Mouse (Mus musculus): ENCODE data around the gene Slc6a21. TPM values are rescaled to one million over a fixed set of nuclear protein-coding genes. Genes with fewer than 3 reads are reported as not detected.
A peak's percentile ranks its signal among the peaks of the same experiment; 100 is the strongest.

Gene Slc6a21
- polyA plus RNA-seq, 1 experiment, result 0.43 TPM

- H3K27me3 ChIP-seq (ENCODE audit: control insufficient read depth, insufficient read depth, low read length), result no peaks in the 10 kb centered on the region
- no peak overlapping the region for H3K4me3 ChIP-seq (ENCODE audit: extremely low read depth, insufficient read depth, insufficient read length)
- no peak for DNase-seq (ENCODE audit: low read depth in 1 of 2, low spot score in 2 of 2)
- no peaks in the 10 kb centered on the region for H3K36me3 ChIP-seq (ENCODE audit: control insufficient read depth, insufficient read depth, low read length)
- no peaks in the 10 kb centered on the region for H3K4me1 ChIP-seq (ENCODE audit: control insufficient read depth, insufficient read depth, insufficient read length)
- TF ChIP-seq CTCF (IDR thresholded peaks at IDR 0.05; ENCODE audit: extremely low read depth, insufficient read depth, insufficient read length, insufficient replicate concordance) (no peak), POLR2A (IDR thresholded peaks at IDR 0.05; ENCODE audit: low read depth, low read length) (no peak)
- 77% methylated on average over 1 of the region's 1 CpGs for WGBS
- H3K27ac ChIP-seq (ENCODE audit: insufficient read depth, low read length), result no peak overlapping the region
These were observed 11.8 kb upstream of the Slc6a21 start for GRCm38 (mm10) chr7:45265518-45265917.

- 79% methylated on average over 10 of the region's 10 CpGs for WGBS
- no peaks in the 10 kb centered on the region for H3K36me3 ChIP-seq (ENCODE audit: control insufficient read depth, insufficient read depth, low read length)
- H3K4me3 ChIP-seq (ENCODE audit: extremely low read depth, insufficient read depth, insufficient read length), result no peak overlapping the region
- H3K4me1 ChIP-seq (ENCODE audit: control insufficient read depth, insufficient read depth, insufficient read length), result peaks cover 8% of the 10 kb centered on the region
- H3K27me3 ChIP-seq (ENCODE audit: control insufficient read depth, insufficient read depth, low read length), result no peaks in the 10 kb centered on the region
- no peak for TF ChIP-seq CTCF (IDR thresholded peaks at IDR 0.05; ENCODE audit: extremely low read depth, insufficient read depth, insufficient read length, insufficient replicate concordance)
- TF ChIP-seq POLR2A (IDR thresholded peaks at IDR 0.05; ENCODE audit: low read depth, low read length), result no peak
- no peak for DNase-seq (ENCODE audit: low read depth in 1 of 2, low spot score in 2 of 2)
- no peak overlapping the region for H3K27ac ChIP-seq (ENCODE audit: insufficient read depth, low read length)
These were observed 4.4 kb upstream of the Slc6a21 start for GRCm38 (mm10) chr7:45272786-45273412.

GRCm38 (mm10) chr7:45273672-45274071 is 3.6 kb upstream of the Slc6a21 start:
- peaks cover 8% of the 10 kb centered on the region for H3K4me1 ChIP-seq (ENCODE audit: control insufficient read depth, insufficient read depth, insufficient read length)
- no peak for TF ChIP-seq POLR2A (IDR thresholded peaks at IDR 0.05; ENCODE audit: low read depth, low read length)
- no peak for TF ChIP-seq CTCF (IDR thresholded peaks at IDR 0.05; ENCODE audit: extremely low read depth, insufficient read depth, insufficient read length, insufficient replicate concordance)
- no peaks in the 10 kb centered on the region for H3K36me3 ChIP-seq (ENCODE audit: control insufficient read depth, insufficient read depth, low read length)
- H3K4me3 ChIP-seq (ENCODE audit: extremely low read depth, insufficient read depth, insufficient read length), result no peak overlapping the region
- WGBS, result 86% methylated on average over 8 of the region's 8 CpGs
- no peak overlapping the region for H3K27ac ChIP-seq (ENCODE audit: insufficient read depth, low read length)
- DNase-seq (ENCODE audit: low read depth in 1 of 2, low spot score in 2 of 2), result no peak
- no peaks in the 10 kb centered on the region for H3K27me3 ChIP-seq (ENCODE audit: control insufficient read depth, insufficient read depth, low read length)

- no peaks in the 10 kb centered on the region for H3K4me1 ChIP-seq (ENCODE audit: control insufficient read depth, insufficient read depth, insufficient read length)
These were observed 9.2 kb downstream of the Slc6a21 start for GRCm38 (mm10) chr7:45286486-45286885.

GRCm38 (mm10) chr7:45296626-45297025 is 19.3 kb downstream of the Slc6a21 start:
- 88% methylated on average over 1 of the region's 1 CpGs for WGBS
- Histone ChIP-seq H3K27ac (ENCODE audit: insufficient read depth, low read length) (no peak overlapping the region), H3K27me3 (ENCODE audit: control insufficient read depth, insufficient read depth, low read length) (no peaks in the 10 kb centered on the region), H3K36me3 (ENCODE audit: control insufficient read depth, insufficient read depth, low read length) (no peaks in the 10 kb centered on the region), H3K4me1 (ENCODE audit: control insufficient read depth, insufficient read depth, insufficient read length) (no peaks in the 10 kb centered on the region), H3K4me3 (ENCODE audit: extremely low read depth, insufficient read depth, insufficient read length) (no peak overlapping the region)
- DNase-seq (ENCODE audit: low read depth in 1 of 2, low spot score in 2 of 2), result no peak
- no peak for TF ChIP-seq CTCF (IDR thresholded peaks at IDR 0.05; ENCODE audit: extremely low read depth, insufficient read depth, insufficient read length, insufficient replicate concordance)
- TF ChIP-seq POLR2A (IDR thresholded peaks at IDR 0.05; ENCODE audit: low read depth, low read length), result no peak

More at GRCm38 (mm10) chr7:45286486-45286885, 9.2 kb downstream of the Slc6a21 start:
- Histone ChIP-seq H3K27me3 (ENCODE audit: control insufficient read depth, insufficient read depth, low read length) (no peaks in the 10 kb centered on the region), H3K36me3 (ENCODE audit: control insufficient read depth, insufficient read depth, low read length) (no peaks in the 10 kb centered on the region), H3K4me3 (ENCODE audit: extremely low read depth, insufficient read depth, insufficient read length) (no peak overlapping the region), H3K27ac (ENCODE audit: insufficient read depth, low read length) (no peak overlapping the region)
- DNase-seq (ENCODE audit: low read depth in 1 of 2, low spot score in 2 of 2), result no peak
- TF ChIP-seq POLR2A (IDR thresholded peaks at IDR 0.05; ENCODE audit: low read depth, low read length) (no peak), CTCF (IDR thresholded peaks at IDR 0.05; ENCODE audit: extremely low read depth, insufficient read depth, insufficient read length, insufficient replicate concordance) (no peak)
- WGBS, result 89% methylated on average over 13 of the region's 13 CpGs

- no peak for DNase-seq (ENCODE audit: low read depth in 1 of 2, low spot score in 2 of 2)
These were observed 20.2 kb downstream of the Slc6a21 start for GRCm38 (mm10) chr7:45297563-45297962.

GRCm38 (mm10) chr7:45299752-45300151 is 22.4 kb downstream of the Slc6a21 start:
- no peaks in the 10 kb centered on the region for H3K4me1 ChIP-seq (ENCODE audit: control insufficient read depth, insufficient read depth, insufficient read length)
- no peaks in the 10 kb centered on the region for H3K27me3 ChIP-seq (ENCODE audit: control insufficient read depth, insufficient read depth, low read length)
- TF ChIP-seq POLR2A (IDR thresholded peaks at IDR 0.05; ENCODE audit: low read depth, low read length) (no peak), CTCF (IDR thresholded peaks at IDR 0.05; ENCODE audit: extremely low read depth, insufficient read depth, insufficient read length, insufficient replicate concordance) (peak; percentile 73; the same call in 1 of the 2 replicates)
- no peaks in the 10 kb centered on the region for H3K36me3 ChIP-seq (ENCODE audit: control insufficient read depth, insufficient read depth, low read length)
- no peak overlapping the region for H3K4me3 ChIP-seq (ENCODE audit: extremely low read depth, insufficient read depth, insufficient read length)
- peak; percentile 68 to 69 for DNase-seq (ENCODE audit: low read depth in 1 of 2, low spot score in 2 of 2)
- WGBS, result 5% methylated on average over 5 of the region's 5 CpGs
- no peak overlapping the region for H3K27ac ChIP-seq (ENCODE audit: insufficient read depth, low read length)

More at GRCm38 (mm10) chr7:45297563-45297962, 20.2 kb downstream of the Slc6a21 start:
- no peaks in the 10 kb centered on the region for H3K27me3 ChIP-seq (ENCODE audit: control insufficient read depth, insufficient read depth, low read length)
- WGBS, result 74% methylated on average over 3 of the region's 3 CpGs
- no peak overlapping the region for H3K27ac ChIP-seq (ENCODE audit: insufficient read depth, low read length)
- H3K36me3 ChIP-seq (ENCODE audit: control insufficient read depth, insufficient read depth, low read length), result no peaks in the 10 kb centered on the region
- TF ChIP-seq POLR2A (IDR thresholded peaks at IDR 0.05; ENCODE audit: low read depth, low read length), result no peak
- H3K4me3 ChIP-seq (ENCODE audit: extremely low read depth, insufficient read depth, insufficient read length), result no peak overlapping the region
- no peaks in the 10 kb centered on the region for H3K4me1 ChIP-seq (ENCODE audit: control insufficient read depth, insufficient read depth, insufficient read length)

Measured in spleen, adult 2 months (tissue).